Mouse (Mus musculus) lung, embryonic 16.5 days (tissue): ENCODE measurements around the gene Dcaf8. TPM values are rescaled to one million over a fixed set of nuclear protein-coding genes. Genes with fewer than 3 reads are reported as not detected.

Experiments used
- ATAC-seq: fragments of 200-750 bp; cut with Nextera tagmentation; 2 replicates; pipeline ENCODE4 v1.8.0; 2017; ENCODE audit warnings: low read depth, mild to moderate bottlenecking, moderate library complexity
- H3K27ac ChIP-seq: fragments of 300-500 bp; sonication (generic); 2 replicates; pipeline ENCODE4 v1.5.1; 2014; ENCODE audit warnings: mild to moderate bottlenecking, control low read depth, low read length
- H3K27me3 ChIP-seq: fragments of 300-500 bp; sonication (generic); 2 replicates; pipeline ENCODE4 v1.6.1; 2014; ENCODE audit warnings: low read depth, low read length, mixed read lengths; ENCODE audit not compliant: control insufficient read depth, insufficient read depth
- H3K36me3 ChIP-seq: fragments of 300-500 bp; sonication (generic); 2 replicates; pipeline ENCODE4 v1.6.1; 2014; ENCODE audit warnings: low read length; ENCODE audit not compliant: control insufficient read depth, insufficient read depth
- H3K4me1 ChIP-seq: fragments of 300-500 bp; sonication (generic); replicated peaks from 2 replicates; pipeline ENCODE4 v1.6.1; 2014; ENCODE audit warnings: low read length, mixed read lengths; ENCODE audit not compliant: control insufficient read depth, insufficient read depth
- H3K4me2 ChIP-seq: fragments of 300-500 bp; sonication (generic); 2 replicates; pipeline ENCODE4 v1.6.1; 2014; ENCODE audit warnings: low read depth, low read length, control low read depth
- H3K4me3 ChIP-seq: fragments of 300-500 bp; sonication (generic); 2 replicates; pipeline ENCODE4 v1.5.1; 2014; ENCODE audit warnings: mild to moderate bottlenecking, low read length, control low read depth
- H3K9ac ChIP-seq: fragments of 300-500 bp; sonication (generic); 2 replicates; pipeline ENCODE4 v1.6.1; 2014; ENCODE audit warnings: low read length, control low read depth
- H3K9me3 ChIP-seq: fragments of 300-500 bp; sonication (generic); 2 replicates; pipeline ENCODE4 v1.6.1; 2016; ENCODE audit warnings: low read length; ENCODE audit not compliant: control insufficient read depth
- WGBS: fragments of 180-500 bp; shearing (Covaris S2); extraction: QIAGEN DNeasy Blood & Tissue Kit; methylation state at CpG from one replicate; pipeline ENCODE4 v1.1.7; 2014; 5-methylcytosine and 5-hydroxymethylcytosine counted together
- polyA plus RNA-seq: library from polyadenylated mRNA; unstranded; fragments of >200 nt; fragmentation: Nextera tagmentation; extraction: Ambion mirVana; gene quantifications from 2 replicates; pipeline ENCODE4 v1.2.1, GENCODE M21; 2015

The Dcaf8 gene
- polyA plus RNA-seq, 1 experiment from 2014 or later, result 133 TPM

DNA sequence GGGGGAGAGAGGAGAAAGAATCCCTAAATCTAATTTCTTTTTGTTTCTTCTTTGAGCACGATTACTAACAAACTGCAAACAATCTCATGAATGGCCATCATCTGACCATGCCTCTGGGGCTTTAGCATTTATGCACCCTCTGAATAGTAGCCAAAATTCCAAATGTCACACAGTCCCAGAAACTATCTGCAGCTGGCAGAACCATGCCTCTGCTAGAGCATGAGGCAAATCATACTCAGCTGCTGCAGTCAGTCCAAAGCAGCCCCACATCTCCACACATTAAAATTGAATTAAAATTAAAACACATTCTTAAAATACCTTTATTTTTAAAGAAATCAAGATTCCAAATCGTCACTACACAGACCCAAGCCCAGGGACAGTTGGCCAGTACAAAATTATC lies 7.7 kb upstream of the Dcaf8 start:
- ATAC-seq, result no peak
- WGBS, result 72% methylated on average over 2 of the region's 2 CpGs

DNA sequence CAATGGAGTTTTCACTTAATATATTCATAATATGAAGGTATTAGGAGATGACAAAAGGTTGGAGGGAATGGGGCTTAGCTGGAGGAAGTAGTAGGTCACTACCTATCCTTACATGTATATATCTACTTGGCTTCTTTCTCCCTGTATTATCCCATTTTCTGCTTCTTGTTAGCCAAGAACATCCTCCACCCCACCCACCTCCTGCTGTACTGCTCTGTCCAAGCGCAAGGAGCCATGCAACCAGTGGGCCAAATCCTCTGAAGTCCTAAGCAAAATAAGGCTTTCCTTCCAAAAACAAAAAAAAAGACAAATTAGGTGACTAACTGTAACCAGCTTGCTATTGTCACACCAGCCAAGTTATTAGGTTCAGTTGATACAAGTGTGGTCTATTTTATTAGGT lies 7.1 kb upstream of the Dcaf8 start:
- H3K36me3 ChIP-seq, result no peaks in the 10 kb centered on the region; the same call in 1 of the 2 replicates
- WGBS, result 63% methylated on average over 1 of the region's 1 CpGs
- no peaks in the 10 kb centered on the region for H3K27me3 ChIP-seq
- no peak overlapping the region for H3K9ac ChIP-seq
- ATAC-seq, result no peak
- H3K4me1 ChIP-seq, result no peaks in the 10 kb centered on the region
- no peaks in the 10 kb centered on the region for H3K9me3 ChIP-seq
- H3K27ac ChIP-seq, result no peak overlapping the region
- no peak overlapping the region for H3K4me2 ChIP-seq
- no peak overlapping the region for H3K4me3 ChIP-seq

More for the DNA sequence above, 7.7 kb upstream of the Dcaf8 start:
- Histone ChIP-seq H3K4me1 (no peaks in the 10 kb centered on the region), H3K36me3 (peaks cover 1% of the 10 kb centered on the region; the same call in 1 of the 2 replicates), H3K4me3 (no peak overlapping the region), H3K9me3 (no peaks in the 10 kb centered on the region), H3K27me3 (no peaks in the 10 kb centered on the region), H3K27ac (no peak overlapping the region), H3K9ac (no peak overlapping the region), H3K4me2 (no peak overlapping the region)

DNA sequence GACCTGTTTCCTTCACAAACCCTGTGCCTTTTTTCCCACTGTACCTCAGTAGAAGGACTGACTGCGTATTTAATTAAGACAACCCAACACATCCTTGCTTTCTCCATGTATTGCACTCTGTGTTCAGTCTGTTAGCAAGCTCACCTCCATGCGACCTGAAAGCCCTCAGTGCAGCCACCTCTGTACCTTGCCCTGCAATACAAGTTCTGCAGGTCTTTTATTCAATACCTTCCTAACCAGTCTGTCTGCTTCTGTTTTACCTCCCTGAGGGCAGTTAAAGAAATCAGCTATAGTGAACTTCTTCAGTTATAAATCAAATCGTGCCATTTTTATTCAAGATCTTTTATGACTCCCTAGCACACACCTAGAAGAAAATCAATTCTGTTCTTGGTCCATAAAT lies 6.4 kb upstream of the Dcaf8 start:
- no peaks in the 10 kb centered on the region for H3K36me3 ChIP-seq
- no peaks in the 10 kb centered on the region for H3K27me3 ChIP-seq
- no peak for ATAC-seq
- 64% methylated on average over 3 of the region's 3 CpGs for WGBS
- no peaks in the 10 kb centered on the region for H3K9me3 ChIP-seq
- H3K9ac ChIP-seq, result no peak overlapping the region
- no peak overlapping the region for H3K4me2 ChIP-seq
- no peak overlapping the region for H3K4me3 ChIP-seq
- H3K27ac ChIP-seq, result no peak overlapping the region
- H3K4me1 ChIP-seq, result no peaks in the 10 kb centered on the region

DNA sequence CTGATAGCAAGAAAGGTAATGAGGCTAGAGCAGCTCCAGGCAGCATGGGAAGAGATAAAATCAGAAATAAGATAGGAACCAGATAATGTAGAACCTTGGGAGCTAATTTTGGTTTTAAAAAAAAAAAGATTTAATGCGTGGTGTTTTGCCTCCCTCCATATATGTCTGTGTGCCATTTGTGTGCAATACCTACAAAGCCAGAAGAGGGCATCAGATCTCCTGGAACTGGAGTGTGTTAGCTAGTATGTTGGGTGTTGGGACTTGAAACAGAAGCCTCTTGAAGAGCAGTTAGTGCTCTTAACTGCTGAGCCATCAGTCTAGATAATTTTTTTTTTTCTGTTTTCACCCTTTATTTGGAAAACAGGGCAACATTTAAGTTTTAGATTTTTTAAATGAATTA lies 4.3 kb upstream of the Dcaf8 start:
- 15% methylated on average over 1 of the region's 1 CpGs for WGBS
- Histone ChIP-seq H3K27ac (no peak overlapping the region), H3K9ac (no peak overlapping the region), H3K27me3 (no peaks in the 10 kb centered on the region), H3K4me3 (no peak overlapping the region), H3K9me3 (no peaks in the 10 kb centered on the region), H3K4me1 (peaks cover 6% of the 10 kb centered on the region; the same call in 1 of the 2 replicates), H3K36me3 (no peaks in the 10 kb centered on the region), H3K4me2 (no peak overlapping the region)
- ATAC-seq, result no peak

DNA sequence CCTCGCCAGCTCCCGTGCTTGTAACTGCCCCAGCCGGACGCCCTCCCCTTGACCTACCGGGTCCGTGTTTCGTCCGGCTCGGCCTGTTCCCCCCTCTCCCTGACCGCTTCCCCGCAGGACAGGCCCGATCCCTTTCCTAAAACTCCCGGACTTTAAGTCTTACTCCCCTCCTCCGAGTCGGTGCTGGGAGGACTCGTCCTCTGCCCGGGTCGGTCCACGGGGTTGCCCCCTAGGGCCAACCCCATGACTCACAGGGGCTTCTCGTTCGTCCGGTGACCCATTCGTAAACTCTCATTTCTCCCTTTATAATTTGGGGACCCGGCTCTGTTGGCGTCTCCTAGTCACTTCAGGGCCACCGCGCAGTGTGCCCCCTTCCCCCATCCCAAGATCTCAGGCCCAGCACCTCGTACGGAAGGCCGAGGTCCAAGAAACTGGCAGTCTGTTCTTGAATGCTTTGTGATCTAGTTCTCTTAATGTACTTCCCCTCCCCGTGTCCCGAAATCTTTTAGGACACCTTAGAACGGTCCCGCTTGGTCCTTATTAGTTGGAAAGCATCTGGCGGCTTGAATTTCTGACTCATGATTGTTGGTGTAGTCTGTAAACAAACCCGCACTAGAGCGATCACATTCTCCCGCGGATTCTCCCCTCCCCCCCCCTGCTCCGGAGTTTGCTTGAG lies 533 bp downstream of the Dcaf8 start:
- Histone ChIP-seq H3K9ac (peak overlapping the region; percentile 100), H3K4me2 (peak overlapping the region; percentile 76), H3K9me3 (no peaks in the 10 kb centered on the region), H3K36me3 (peaks cover 14% of the 10 kb centered on the region), H3K4me3 (peak overlapping the region; percentile 94), H3K27ac (peak overlapping the region; percentile 95), H3K27me3 (no peaks in the 10 kb centered on the region), H3K4me1 (peaks cover 16% of the 10 kb centered on the region)
- peak; percentile 50; the same call in 1 of the 2 replicates for ATAC-seq
- WGBS, result under 1% methylated on average over 36 of the region's 40 CpGs

DNA sequence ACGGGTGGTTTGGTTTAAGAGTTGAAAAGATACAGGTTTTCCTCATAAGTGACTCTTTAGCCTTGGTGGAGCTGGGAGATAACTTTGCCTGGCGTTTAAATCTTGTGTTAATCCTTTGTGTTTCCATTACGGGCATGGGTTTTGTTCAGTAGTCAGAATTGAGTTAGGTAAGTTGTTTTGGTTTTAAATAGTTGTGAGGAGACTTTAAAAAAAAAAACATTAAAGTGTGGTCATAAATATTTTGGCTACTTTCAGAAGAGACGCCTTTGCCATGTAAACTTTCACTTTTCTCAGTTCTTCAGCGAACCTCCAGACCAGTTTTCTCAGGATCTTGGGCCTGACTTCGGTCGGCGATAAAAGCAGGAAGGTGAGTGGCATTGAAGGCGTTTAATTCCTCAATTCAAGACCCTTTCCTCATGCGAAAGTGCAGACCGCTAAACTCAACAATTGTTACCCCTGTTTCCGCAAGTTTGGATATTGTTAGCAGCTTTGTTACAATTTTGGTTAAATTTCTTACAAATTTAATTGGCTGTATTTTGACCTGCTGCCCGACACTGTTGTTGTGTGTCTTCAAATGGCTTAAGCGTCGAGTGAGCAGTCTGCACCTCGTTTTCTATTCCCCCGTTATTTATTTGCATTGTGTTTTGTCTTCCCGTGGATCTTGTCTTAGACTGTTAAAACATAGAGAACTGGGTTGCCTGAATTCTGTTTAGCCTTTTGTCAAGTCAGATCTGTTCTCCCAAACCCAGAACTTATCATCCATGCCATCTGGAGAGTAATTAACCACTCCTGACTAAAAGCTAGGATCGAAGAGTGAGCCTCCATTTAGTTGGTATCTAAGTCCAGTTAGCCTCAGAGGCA lies 1.3 kb downstream of the Dcaf8 start:
- Histone ChIP-seq H3K4me2 (peak overlapping the region; percentile 76), H3K9me3 (no peaks in the 10 kb centered on the region), H3K36me3 (peaks cover 18% of the 10 kb centered on the region), H3K27ac (peak overlapping the region; percentile 95), H3K4me1 (peaks cover 16% of the 10 kb centered on the region), H3K9ac (peak overlapping the region; percentile 100), H3K4me3 (peak overlapping the region; percentile 94), H3K27me3 (no peaks in the 10 kb centered on the region)
- 4% methylated on average over 19 of the region's 19 CpGs for WGBS
- ATAC-seq, result no peak

DNA sequence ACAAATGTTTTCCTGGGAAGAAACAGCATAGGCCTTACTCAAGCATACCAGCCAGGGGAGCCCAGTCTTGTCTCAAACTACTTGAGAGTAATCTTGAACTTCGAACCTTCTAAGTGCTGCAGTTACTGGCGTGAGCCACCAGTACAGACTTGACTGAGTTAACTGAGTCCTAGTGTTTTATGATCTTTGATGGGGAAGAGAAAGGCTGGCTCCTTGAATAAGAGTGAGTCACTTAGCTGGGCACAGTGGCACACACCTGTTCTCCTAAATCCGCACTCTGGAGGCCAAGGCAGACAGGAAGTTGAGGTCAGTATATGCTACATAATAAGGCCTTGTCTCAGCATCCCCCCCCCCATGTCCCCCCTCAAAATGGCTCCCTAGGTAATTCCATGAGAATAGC lies 6.7 kb downstream of the Dcaf8 start:
- H3K27me3 ChIP-seq, result no peaks in the 10 kb centered on the region
- H3K27ac ChIP-seq, result no peak overlapping the region
- H3K36me3 ChIP-seq, result peaks cover 23% of the 10 kb centered on the region
- peaks cover 8% of the 10 kb centered on the region for H3K4me1 ChIP-seq
- no peak overlapping the region for H3K4me3 ChIP-seq
- H3K9ac ChIP-seq, result no peak overlapping the region
- H3K4me2 ChIP-seq, result no peak overlapping the region
- ATAC-seq, result no peak
- no peaks in the 10 kb centered on the region for H3K9me3 ChIP-seq
- WGBS, result 81% methylated on average over 3 of the region's 3 CpGs

DNA sequence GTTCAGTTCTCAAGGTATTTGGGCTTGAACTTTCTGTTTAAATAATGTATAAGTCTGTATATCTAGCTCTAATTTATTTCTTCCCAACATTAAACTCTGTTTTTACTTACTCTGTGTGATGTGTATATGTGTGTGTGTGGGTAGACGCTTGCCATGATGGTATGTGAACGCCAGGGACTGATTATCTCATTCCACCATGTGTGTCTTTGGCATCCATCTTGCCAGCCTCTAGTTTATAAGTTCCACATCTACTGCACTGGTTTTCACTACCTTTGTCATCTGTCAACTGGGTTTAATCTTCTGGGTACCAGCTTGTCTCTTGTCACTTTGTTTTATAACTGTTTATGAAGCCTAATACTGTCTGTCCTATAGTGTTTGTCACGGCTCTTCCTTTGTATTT lies 7.6 kb downstream of the Dcaf8 start:
- Histone ChIP-seq H3K36me3 (peaks cover 22% of the 10 kb centered on the region), H3K9ac (no peak overlapping the region), H3K9me3 (no peaks in the 10 kb centered on the region), H3K27me3 (no peaks in the 10 kb centered on the region), H3K4me3 (no peak overlapping the region), H3K27ac (no peak overlapping the region), H3K4me2 (no peak overlapping the region), H3K4me1 (peaks cover 4% of the 10 kb centered on the region; the same call in 1 of the 2 replicates)
- ATAC-seq, result no peak
- WGBS, result 86% methylated on average over 3 of the region's 3 CpGs

DNA sequence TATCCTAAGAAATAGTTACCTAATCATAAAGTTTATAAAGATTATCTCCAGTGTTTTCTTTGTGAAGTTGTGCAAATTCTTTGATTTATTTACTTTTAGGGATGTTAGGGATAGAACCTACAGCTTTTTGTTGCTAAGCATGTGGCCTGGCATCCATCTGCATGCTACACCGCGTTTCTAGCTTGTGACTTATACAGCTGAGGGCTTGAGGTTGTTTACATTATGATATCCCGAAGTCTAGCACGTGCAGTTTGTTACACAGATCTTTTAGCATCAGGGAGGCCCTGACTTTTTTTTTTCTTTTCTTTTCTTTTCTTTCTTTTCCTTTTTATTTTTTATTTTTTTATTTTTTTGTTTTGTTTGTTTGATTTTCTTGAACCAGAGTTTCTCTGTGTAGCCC lies 12.1 kb downstream of the Dcaf8 start:
- Histone ChIP-seq H3K27me3 (no peaks in the 10 kb centered on the region), H3K4me1 (peaks cover 4% of the 10 kb centered on the region; the same call in 1 of the 2 replicates), H3K4me2 (no peak overlapping the region), H3K9me3 (no peaks in the 10 kb centered on the region), H3K27ac (no peak overlapping the region), H3K4me3 (no peak overlapping the region), H3K36me3 (no peaks in the 10 kb centered on the region), H3K9ac (no peak overlapping the region)
- no peak for ATAC-seq
- WGBS, result 13% methylated on average over 4 of the region's 4 CpGs
